Comparison of ENCODE assay signal across 17 mouse cellular contexts in genomic region chr6:94155996-94156395, GRCm38 (mm10).
"Had no signal": no experiment of that assay in that cellular context is flagged by ENCODE, and none has a peak within 500 bp of the region (broad histone marks: within the 10 kb centered on the region; RNA-seq: fewer than 3 reads in every experiment).

No protein-coding gene starts in this region.

- DNase-seq: kidney, adult 8-10 months; kidney, postnatal 10 days; liver; liver, embryonic 13.5 days; liver, postnatal 0 days; lung, postnatal 14 days; right cerebral cortex, postnatal 4 days; spleen, adult 18-20 months; thymus, adult 18-20 months; thymus, postnatal 14 days had no signal

- H3K36me3 ChIP-seq: liver, embryonic 13.5 days; lung, embryonic 15.5 days; midbrain, embryonic 15.5 days; neural tube, embryonic 12.5 days had no signal

- H3K4me2 ChIP-seq: liver, embryonic 13.5 days; lung, embryonic 15.5 days; midbrain, embryonic 11.5 days; midbrain, embryonic 15.5 days; neural tube, embryonic 12.5 days had no signal

- H3K4me3 ChIP-seq: left cerebral cortex, adult 2 months; liver, embryonic 13.5 days; lung, embryonic 15.5 days; megakaryocyte, embryonic 14.5 days; midbrain, embryonic 15.5 days; neural tube, embryonic 12.5 days had no signal

- H3K27me3 ChIP-seq: liver, embryonic 13.5 days; lung, embryonic 15.5 days; megakaryocyte, embryonic 14.5 days; midbrain, embryonic 15.5 days; neural tube, embryonic 12.5 days had no signal

- H3K4me1 ChIP-seq: megakaryocyte, embryonic 14.5 days; midbrain, embryonic 15.5 days; neural tube, embryonic 12.5 days had no signal

- H3K9me3 ChIP-seq: liver, embryonic 13.5 days; lung, embryonic 15.5 days; megakaryocyte, embryonic 14.5 days; midbrain, embryonic 15.5 days; neural tube, embryonic 12.5 days had no signal

- H3K9ac ChIP-seq: liver, embryonic 13.5 days; liver, postnatal 0 days; lung, embryonic 15.5 days; midbrain, embryonic 15.5 days; neural tube, embryonic 12.5 days had no signal

- H3K27ac ChIP-seq: left cerebral cortex, adult 2 months; liver, embryonic 13.5 days; lung, embryonic 15.5 days; macrophage; midbrain, embryonic 15.5 days; neural tube, embryonic 12.5 days had no signal

- ATAC-seq: liver, postnatal 0 days; midbrain, embryonic 15.5 days had no signal
